Mouse (Mus musculus) fat pad, adult 2 months (tissue): Measurements from ENCODE around the gene Hhex.

Source experiments
- DNase-seq: peaks from one replicate; pipeline ENCODE4 v3.0.0-alpha.2; 2011; ENCODE audit warnings: low read depth, low spot score; ENCODE audit errors: extremely low read depth

Hhex gene

DNA sequence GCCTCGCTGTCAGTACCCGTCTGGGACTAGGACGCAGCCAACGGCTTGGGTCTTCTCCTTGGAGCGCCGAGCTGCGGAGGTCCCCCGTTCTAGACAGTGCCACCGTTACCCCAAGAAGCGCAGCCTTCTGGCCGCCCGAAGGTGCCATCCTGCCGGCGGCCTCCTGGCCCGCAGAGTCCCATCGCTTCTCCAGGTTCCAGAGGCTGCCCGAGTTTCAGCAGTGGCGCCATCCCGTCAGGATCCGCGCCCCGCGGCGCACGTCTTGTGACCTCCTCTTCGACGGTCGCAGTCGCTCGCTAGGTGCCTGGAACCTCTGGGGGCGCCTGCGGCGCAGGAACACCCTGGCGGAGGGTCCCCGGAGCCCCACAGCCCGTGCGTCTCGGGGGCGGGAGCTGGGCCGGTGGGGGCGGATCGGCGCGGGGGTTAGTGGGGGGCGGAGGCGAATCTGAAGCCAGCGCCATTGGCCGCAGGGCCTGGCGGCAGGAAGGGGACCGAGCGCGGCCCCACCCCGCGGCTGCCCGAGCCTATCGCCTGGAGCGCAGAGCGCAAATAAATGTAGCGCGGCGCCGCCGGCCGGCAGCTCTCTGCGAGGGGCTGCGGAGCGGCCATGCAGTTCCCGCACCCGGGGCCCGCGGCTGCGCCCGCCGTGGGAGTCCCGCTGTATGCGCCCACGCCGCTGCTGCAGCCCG, at the start of gene Hhex:
Hhex (plus strand) TSS at position 548 of the 689 bp plus-strand sequence.
- DNase-seq = no peak

DNA sequence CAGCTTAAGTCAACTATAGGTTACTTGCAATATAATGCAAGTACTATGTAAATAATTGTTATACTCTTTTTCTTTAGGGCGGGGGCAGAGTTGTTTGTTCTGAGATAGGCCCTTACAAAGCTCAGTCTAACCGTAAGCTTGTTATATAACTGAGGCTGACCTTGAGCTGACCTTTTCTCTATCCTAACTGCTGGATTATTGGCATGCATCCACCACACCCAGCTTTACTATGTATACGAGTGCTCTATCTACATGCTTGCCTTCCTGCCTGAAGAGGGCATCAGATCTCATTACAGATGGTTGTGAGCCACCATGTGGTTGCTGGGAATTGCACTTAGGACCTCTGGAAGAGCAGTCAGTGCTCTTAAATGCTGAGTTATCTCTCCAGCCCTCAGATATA, 48.5 kb upstream of the Hhex start:
- no peak for DNase-seq

GRCm38 (mm10) chr19:37391869-37392268, 42.7 kb upstream of the Hhex start:
- no peak for DNase-seq

DNA sequence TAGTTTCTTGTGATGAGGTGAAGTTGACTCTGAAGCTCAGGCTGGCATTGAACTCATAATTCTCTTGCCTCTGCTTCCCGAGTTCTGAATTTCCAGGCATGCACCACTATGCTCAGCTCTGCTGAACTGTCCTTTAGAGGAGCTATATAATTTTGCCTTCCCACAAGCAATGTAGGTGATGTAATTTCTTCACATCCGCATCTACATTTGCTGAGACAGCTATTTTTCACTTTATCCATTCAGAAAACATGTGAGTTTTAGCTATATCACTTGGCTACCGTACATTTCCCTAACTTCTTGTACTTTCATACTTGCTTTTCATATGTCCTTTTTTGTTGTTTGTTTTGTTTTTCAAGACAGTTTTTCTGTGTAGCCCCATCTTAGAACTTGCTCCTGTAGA, 38.3 kb upstream of the Hhex start:
- DNase-seq = no peak

GRCm38 (mm10) chr19:37400936-37401335, 33.7 kb upstream of the Hhex start:
- no peak for DNase-seq

DNA sequence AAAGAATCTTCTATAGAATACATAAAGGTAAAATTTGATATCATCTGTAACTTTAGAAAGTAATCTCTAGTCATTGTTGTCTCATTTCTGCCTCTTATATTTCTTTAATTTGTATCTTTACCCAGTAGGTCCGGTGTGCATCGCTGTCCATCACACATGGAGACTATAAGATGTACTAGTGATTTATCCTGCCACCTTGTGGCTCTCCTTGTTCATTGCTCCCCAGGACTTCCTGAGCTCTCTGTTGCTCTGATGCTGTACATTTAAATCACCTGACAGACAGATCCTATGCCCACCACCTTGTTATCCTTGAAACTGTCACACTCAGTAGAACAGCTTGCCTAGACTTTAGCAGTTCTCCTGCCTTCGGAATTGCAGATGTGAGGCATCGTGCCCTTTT, 16.3 kb upstream of the Hhex start:
- no peak for DNase-seq

GRCm38 (mm10) chr19:37419613-37420012, 15.0 kb upstream of the Hhex start:
- DNase-seq = peak; percentile 21

DNA sequence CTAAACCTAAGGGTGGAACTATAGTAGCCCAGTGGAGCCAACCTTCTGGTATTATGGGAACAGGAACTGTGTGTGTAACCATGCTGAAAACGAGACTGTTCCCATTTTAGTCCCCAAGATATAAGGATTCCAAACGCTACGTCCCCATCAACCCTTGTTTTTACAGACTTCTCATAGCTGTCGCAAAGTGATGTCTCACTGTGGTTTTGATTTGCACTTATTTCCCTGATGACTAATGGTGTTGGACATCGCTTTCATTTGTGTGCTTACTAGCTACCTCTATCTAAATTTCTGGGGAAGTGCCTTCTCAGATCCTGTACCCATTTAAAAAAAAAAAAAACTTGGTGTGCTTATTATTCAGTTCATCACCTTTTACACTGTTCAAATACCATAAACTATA, 6.0 kb upstream of the Hhex start:
- no peak for DNase-seq

DNA sequence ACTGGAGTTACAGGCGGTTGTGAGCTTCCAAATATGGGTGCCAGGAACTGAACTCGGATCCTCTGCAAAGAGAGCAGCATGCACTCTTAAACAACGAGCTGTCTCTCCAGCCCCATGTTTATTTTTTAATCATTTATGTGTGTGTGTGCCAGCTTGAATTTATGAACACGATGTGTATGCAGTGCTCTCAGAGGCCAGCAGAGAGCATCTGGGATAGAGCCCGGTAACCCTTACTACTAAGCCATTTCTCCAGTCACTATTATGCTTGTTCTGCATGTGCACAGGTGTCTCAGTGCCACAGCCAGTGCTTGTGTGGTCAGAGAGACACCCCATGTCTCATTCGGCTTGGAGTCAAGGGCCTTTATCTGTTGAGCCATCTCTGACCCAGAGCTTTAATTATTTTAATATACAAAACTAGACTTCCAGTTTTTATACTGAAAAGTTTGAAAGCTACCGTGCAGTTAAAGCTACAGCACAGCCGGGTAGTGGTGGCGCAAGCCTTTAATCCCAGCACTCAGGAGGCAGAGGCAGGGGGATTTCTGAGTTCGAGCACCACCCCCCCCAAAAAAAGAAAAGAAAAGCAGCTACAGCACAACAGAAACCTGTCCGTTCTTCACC, 3.4 kb upstream of the Hhex start:
- DNase-seq = no peak

GRCm38 (mm10) chr19:37432868-37433570, 1.6 kb upstream of the Hhex start:
- DNase-seq = no peak

- no peak for DNase-seq
These were observed 731 bp upstream of the Hhex start for GRCm38 (mm10) chr19:37433895-37434262.

DNA sequence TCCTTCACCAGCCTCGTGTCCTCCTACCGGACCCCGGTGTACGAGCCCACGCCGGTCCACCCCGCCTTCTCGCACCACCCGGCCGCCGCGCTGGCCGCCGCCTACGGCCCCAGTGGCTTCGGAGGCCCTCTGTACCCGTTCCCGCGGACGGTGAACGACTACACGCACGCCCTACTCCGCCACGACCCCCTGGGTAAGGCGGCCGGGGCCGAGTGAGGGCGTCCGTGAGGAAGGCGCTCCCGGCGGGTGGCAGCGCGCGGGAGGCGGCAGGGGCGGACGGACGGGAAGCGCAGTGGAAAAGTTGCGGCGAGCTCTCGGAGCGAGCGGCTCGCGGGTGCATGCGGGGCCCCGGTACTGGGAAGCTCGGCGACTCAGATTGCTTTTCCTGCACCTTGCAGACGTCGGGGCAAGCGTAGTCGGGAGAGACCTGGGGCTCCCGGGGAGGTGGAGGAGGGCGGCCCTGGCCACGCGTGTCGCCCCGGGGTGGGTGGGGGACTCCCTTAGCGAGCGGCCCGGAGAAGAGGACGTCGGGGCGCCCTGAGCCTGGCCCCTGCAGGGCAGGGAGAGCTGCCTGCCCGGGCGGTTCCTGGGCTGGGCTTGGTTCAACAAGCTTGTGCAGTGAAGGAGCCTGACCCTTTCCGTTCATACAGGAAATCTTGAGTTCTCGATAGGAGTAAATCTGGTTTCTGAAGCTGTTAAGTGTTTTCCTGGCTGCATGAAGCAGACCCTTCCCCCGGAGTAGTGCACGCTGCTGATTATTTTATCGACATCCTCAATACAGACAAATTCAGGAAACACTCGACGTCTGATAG, 637 bp downstream of the Hhex start:
- DNase-seq = no peak

- DNase-seq = no peak
These were observed 1.2 kb downstream of the Hhex start for GRCm38 (mm10) chr19:37435853-37436174.

DNA sequence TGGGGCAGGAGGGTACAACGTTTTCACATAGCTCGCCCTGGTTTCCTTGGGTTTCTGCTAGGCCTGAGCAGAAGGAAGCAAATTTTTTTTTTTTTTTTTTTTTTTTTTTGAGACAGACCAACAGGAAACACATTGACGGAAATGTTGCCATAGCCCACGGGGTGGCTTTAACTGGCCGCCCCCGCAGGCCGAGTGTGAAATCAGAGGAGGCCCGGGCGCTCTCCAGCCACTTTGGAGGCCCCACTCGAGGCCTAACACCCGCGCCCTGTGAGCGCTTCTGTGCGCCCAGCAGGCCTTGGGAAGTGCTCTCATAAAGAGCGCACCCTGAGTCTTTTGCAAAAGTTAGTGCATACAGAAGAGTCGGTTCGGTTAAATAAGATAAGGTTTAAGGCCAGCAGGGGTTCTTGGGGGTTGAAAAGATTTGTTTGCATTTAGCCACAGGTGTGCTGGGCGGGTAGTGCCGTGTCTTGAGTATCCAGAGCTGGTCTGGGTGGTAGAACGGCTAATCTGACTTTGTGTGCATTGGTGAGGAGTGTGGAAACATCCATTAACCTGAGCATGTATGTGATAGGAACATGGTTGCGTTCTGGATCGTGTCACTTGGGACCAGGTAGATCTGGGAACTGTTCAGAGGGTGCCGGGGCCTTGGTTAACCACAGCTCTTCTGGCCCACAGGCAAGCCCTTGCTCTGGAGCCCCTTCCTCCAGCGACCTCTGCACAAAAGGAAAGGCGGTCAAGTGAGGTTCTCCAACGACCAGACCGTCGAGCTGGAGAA, 2.1 kb downstream of the Hhex start:
- DNase-seq = no peak

GRCm38 (mm10) chr19:37437289-37437606, 2.6 kb downstream of the Hhex start:
- DNase-seq = no peak

DNA sequence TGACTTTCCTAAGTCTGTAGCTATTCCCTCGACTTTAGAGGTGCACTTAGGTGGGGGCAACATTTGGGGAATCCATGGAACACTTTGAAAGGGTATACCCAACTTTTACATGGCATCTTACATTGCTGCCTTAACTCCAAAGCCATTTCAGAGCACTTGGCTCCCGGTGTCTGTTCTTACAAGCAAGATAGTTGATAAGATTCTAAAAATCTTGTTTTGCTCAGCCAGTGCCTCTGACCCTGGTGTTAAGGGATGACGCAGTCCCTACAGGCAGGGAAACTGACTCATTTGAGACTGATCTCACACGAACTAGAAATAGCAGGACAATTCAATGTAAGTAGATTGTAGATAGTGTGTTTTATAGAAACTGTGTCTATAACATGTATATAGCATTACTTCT, 5.6 kb downstream of the Hhex start:
- DNase-seq = no peak

DNA sequence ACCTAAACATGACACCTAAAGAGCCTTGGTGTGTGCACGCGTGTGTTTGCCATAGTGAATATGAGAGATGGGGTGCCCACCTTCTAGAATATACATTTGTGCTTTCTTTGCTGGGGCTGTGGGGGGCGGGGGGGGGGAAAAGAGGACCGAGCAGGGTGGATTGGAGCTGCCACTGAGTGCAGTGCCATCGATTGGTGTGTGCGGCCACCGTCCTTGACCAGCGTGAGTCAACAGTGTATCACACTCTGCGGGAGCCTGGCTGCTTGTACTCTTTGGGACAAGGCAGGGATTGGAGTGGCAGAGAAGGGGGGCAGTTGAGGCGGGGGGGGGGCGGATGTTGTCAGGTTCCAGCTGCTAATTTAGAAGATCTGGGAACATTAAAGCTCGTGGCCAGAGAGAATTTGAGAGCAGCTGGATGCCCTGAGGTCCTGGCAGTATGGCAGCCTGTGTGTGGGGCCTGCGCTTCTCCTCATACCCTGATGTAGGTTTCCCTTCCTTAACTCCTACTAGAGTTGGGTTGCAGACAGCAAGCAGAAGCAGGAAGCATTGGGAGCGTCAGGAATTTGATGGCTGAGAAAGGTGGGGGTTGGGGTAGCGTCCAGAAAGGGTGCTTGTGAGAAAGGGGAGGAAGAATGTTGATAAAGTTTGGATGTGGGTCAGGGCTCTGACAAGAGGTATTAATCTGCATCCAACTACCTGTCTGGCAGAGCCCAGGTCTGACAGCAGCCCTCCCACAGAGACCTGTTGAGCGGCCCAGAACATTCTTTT, 6.3 kb downstream of the Hhex start:
- no peak for DNase-seq

- DNase-seq = no peak
These were observed 8.1 kb downstream of the Hhex start for GRCm38 (mm10) chr19:37442524-37443286.

- no peak for DNase-seq
These were observed 9.1 kb downstream of the Hhex start for GRCm38 (mm10) chr19:37443631-37444140.
